Comparison of ENCODE assay signal across 8 mouse cellular contexts in genomic region chr11:87968356-87969122, GRCm38 (mm10). TPM values are rescaled to one million over a fixed set of nuclear protein-coding genes. Genes with fewer than 3 reads are reported as not detected.
DNase-seq lines count a peak whose midpoint lies in the region; ATAC-seq and TF ChIP-seq lines count a peak whose summit lies in the region.

No protein-coding gene starts in this region.

- intact Hi-C loops in heart, postnatal 10 days (cut with DNase I): loop anchor here (5.0 kb wide), 1 partner anchor 854 kb away; no protein-coding TSS in a partner anchor

- H3K9me3 ChIP-seq in heart, postnatal 0 days (replicated peaks; ENCODE audit: control insufficient read depth, low read length): no peaks in the 10 kb centered on the region
- no peaks in the 10 kb centered on the region for H3K9me3 ChIP-seq in intestine, postnatal 0 days (ENCODE audit: control insufficient read depth)

- no peak for TF ChIP-seq CTCF in heart, postnatal 0 days (IDR thresholded peaks at IDR 0.05; ENCODE audit: low read depth)
- peak; percentile 56 for TF ChIP-seq CTCF in Patski (IDR thresholded peaks at IDR 0.05)
- peak; percentile 64 for TF ChIP-seq CTCF in intestine, postnatal 0 days (IDR thresholded peaks at IDR 0.05; ENCODE audit: low read depth)

- DNase-seq in heart, postnatal 0 days (ENCODE audit: low spot score): no peak
- DNase-seq in heart, postnatal 10 days: no peak
- no peak for DNase-seq in Patski (ENCODE audit: low read depth, low spot score)
- peak; percentile 70 for DNase-seq in naive thymus-derived CD4-positive, alpha-beta T cell, adult 2 months (ENCODE audit: low read depth)
- DNase-seq in urinary bladder, adult 2 months (ENCODE audit: low spot score): no peak
- DNase-seq in layer of hippocampus, postnatal 10 days (ENCODE audit: low spot score in 2 of 2): no peak

- no peak overlapping the region for H3K27ac ChIP-seq in heart, postnatal 0 days (ENCODE audit: low read depth)
- no peak overlapping the region for H3K27ac ChIP-seq in intestine, postnatal 0 days (ENCODE audit: low read depth, low read length)

- no peak overlapping the region for H3K9ac ChIP-seq in heart, postnatal 0 days (replicated peaks; ENCODE audit: low read depth, low read length)
- no peak overlapping the region for H3K9ac ChIP-seq in intestine, postnatal 0 days (ENCODE audit: low read depth, low read length)

- no peaks in the 10 kb centered on the region for H3K4me1 ChIP-seq in heart, postnatal 0 days (ENCODE audit: control insufficient read depth, insufficient read depth)
- H3K4me1 ChIP-seq in intestine, postnatal 0 days (replicated peaks; ENCODE audit: control insufficient read depth, insufficient read depth, low read length): 0 out of 2 replicates have a peak, but pooled peaks cover 2% of the 10 kb centered on the region

- TF ChIP-seq EP300 in heart, postnatal 0 days (IDR thresholded peaks at IDR 0.05; ENCODE audit: low read depth): no peak

- in situ Hi-C loops in Patski (cut with MboI; ENCODE audit: low pct_unique_long_range_greater_than_20kb): loop anchor here (5.0 to 25.0 kb wide), 2 partner anchors 444 to 854 kb away; no protein-coding TSS in a partner anchor

- CTCF ChIA-PET in Patski (lab: Charles Lee): interaction anchor here (0.7 to 2.5 kb wide), 10 partner anchors 10 to 235 kb away, joined by 3 to 22 read pairs (median 3); partner anchors contain the start of gene Mrps23

- ATAC-seq in heart, postnatal 0 days (ENCODE audit: insufficient read depth, low read depth): no peak
- no peak for ATAC-seq in Patski
- peak; percentile 48 for ATAC-seq in intestine, postnatal 0 days
- no peak for ATAC-seq in megakaryocyte-erythroid progenitor cell, adult 5-6 weeks (replicated peaks; ENCODE audit: low FRiP score, low TSS enrichment, poor library complexity, severe bottlenecking)

- 15% methylated on average over 18 of the region's 20 CpGs for WGBS in heart, postnatal 0 days
- 14% methylated on average over 18 of the region's 20 CpGs for WGBS in intestine, postnatal 0 days

- POLR2A ChIA-PET in Patski (lab: Charles Lee): no interaction called here

- no peaks in the 10 kb centered on the region for H3K36me3 ChIP-seq in heart, postnatal 0 days (replicated peaks; ENCODE audit: control insufficient read depth, insufficient read depth, low read length)
- H3K36me3 ChIP-seq in intestine, postnatal 0 days (ENCODE audit: control insufficient read depth, insufficient read depth): no peaks in the 10 kb centered on the region

- no peaks in the 10 kb centered on the region for H3K27me3 ChIP-seq in heart, postnatal 0 days (ENCODE audit: control insufficient read depth, insufficient read depth, low read length)
- no peaks in the 10 kb centered on the region for H3K27me3 ChIP-seq in Patski
- H3K27me3 ChIP-seq in intestine, postnatal 0 days (replicated peaks; ENCODE audit: control insufficient read depth, insufficient read depth, low read length): no peaks in the 10 kb centered on the region

- peak overlapping the region; percentile 52 for H3K4me2 ChIP-seq in heart, postnatal 0 days (ENCODE audit: low read depth, low read length)
- peak overlapping the region; percentile 57 for H3K4me2 ChIP-seq in intestine, postnatal 0 days (replicated peaks; ENCODE audit: low read depth)

- H3K4me3 ChIP-seq in heart, postnatal 0 days (ENCODE audit: low read depth, low read length): no peak overlapping the region
- H3K4me3 ChIP-seq in intestine, postnatal 0 days (ENCODE audit: low read depth, low read length): peak overlapping the region; percentile 9; the same call in 1 of the 2 replicates

RNA-seq across cellular contexts. Expression of gene Dynll2, which starts 18.8 kb away (rescaled TPM):
- total RNA-seq in heart, postnatal 0 days (2014; rRNA removed; ENCODE audit: low replicate concordance): 18.6 and 20.7 TPM in 2 replicates
- 32.9 and 33.0 TPM in 2 replicates for polyA plus RNA-seq in heart, postnatal 0 days (2015; fragmentation: Nextera tagmentation; extraction: Ambion mirVana)
- 100 to 1,000 TPM; 236 to 257 TPM for total RNA-seq in heart, postnatal 10 days (2021)
- 150 TPM for polyA plus RNA-seq in Patski (2021)
- 52.4 and 57.4 TPM in 2 replicates for polyA plus RNA-seq in intestine, postnatal 0 days (2015; fragmentation: Nextera tagmentation; extraction: Ambion mirVana)
- 99.3 and 124 TPM in 2 replicates for polyA plus RNA-seq in urinary bladder, adult 2 months (2012; rRNA removed)
- total RNA-seq in megakaryocyte-erythroid progenitor cell, adult 5-6 weeks (2014; fragmentation: Nextera tagmentation): 18.4 and 30.2 TPM in 2 replicates
- total RNA-seq in megakaryocyte-erythroid progenitor cell, adult 5-6 weeks (2017): 9.6 and 26.7 TPM in 2 replicates
- 100 to 1,000 TPM; 368 to 386 TPM for total RNA-seq in layer of hippocampus, postnatal 10 days (2021)

RNA-seq across cellular contexts. Expression of gene Olfr464, which starts 47.8 kb away (rescaled TPM):
- not detected in 2 replicates for total RNA-seq in heart, postnatal 0 days (2014; rRNA removed; ENCODE audit: low replicate concordance)
- polyA plus RNA-seq in heart, postnatal 0 days (2015; fragmentation: Nextera tagmentation; extraction: Ambion mirVana): not detected in 2 replicates
- total RNA-seq in heart, postnatal 10 days (2021): not detected
- not detected for polyA plus RNA-seq in Patski (2021)
- polyA plus RNA-seq in intestine, postnatal 0 days (2015; fragmentation: Nextera tagmentation; extraction: Ambion mirVana): not detected in 2 replicates
- not detected in 2 replicates for polyA plus RNA-seq in urinary bladder, adult 2 months (2012; rRNA removed)
- not detected in 2 replicates for total RNA-seq in megakaryocyte-erythroid progenitor cell, adult 5-6 weeks (2014; fragmentation: Nextera tagmentation)
- not detected in 2 replicates for total RNA-seq in megakaryocyte-erythroid progenitor cell, adult 5-6 weeks (2017)
- total RNA-seq in layer of hippocampus, postnatal 10 days (2021): not detected

Comparison
In these comparisons a context has a peak if more than half of its experiments do, and no peak if none do; other contexts are left out.
1. RNA of gene Dynll2, which starts 18.8 kb away (total RNA-seq): 368 to 386 TPM in layer of hippocampus, postnatal 10 days and 236 to 257 TPM in heart, postnatal 10 days; 18.6 to 20.7 TPM in heart, postnatal 0 days and 9.6 to 30.2 TPM in megakaryocyte-erythroid progenitor cell, adult 5-6 weeks; every median in the first group is over 4 times any median in the second.